ENCODE assay signal across 8 mouse cellular contexts in the genomic region with DNA sequence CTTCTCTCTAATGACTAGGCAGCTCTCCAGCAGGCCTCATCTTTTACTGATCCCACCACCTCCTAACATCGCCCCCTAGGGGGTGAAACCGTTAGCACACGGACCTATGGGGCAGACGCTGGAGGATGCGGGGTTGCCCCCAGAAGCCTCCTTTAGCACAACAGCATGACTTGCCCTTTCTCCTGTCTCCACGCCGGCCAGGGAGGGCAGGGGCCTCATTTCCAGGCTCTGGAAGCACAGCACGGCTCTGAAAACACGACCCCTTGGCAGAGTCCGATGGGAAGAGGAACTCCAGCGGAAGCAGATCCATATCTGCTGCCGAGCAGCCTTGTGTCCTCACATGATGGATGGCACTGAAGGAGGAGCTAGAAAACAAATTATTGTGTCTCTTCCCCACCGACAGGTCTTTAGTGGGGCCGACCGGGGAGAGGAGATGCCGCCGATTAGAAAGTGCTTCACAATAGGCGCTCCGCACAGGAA.
DNase-seq lines count a peak whose midpoint lies in the region; ATAC-seq and TF ChIP-seq lines count a peak whose summit lies in the region.
"Had no signal": no experiment of that assay in that cellular context is flagged by ENCODE, and none has a peak within 500 bp of the region (broad histone marks: within the 10 kb centered on the region; RNA-seq: fewer than 3 reads in every experiment).

No protein-coding gene starts in this region.

- H3K4me2 ChIP-seq in lung, embryonic 16.5 days (ENCODE audit: low read depth, low read length), result peak overlapping the region; percentile 67
- H3K4me2 ChIP-seq: limb, embryonic 13.5 days had no signal

- H3K9me3 ChIP-seq in ES-Bruce4 (replicated peaks; ENCODE audit: control insufficient read depth, insufficient read depth, low read length, poor library complexity, severe bottlenecking), result no peaks in the 10 kb centered on the region
- no peaks in the 10 kb centered on the region for H3K9me3 ChIP-seq in heart, embryonic 10.5 days
- H3K9me3 ChIP-seq in lung, embryonic 16.5 days (ENCODE audit: control insufficient read depth, low read length), result no peaks in the 10 kb centered on the region
- H3K9me3 ChIP-seq: limb, embryonic 13.5 days had no signal

- peak; percentile 78 for ATAC-seq in lung, embryonic 16.5 days (ENCODE audit: low read depth)

- H3K27ac ChIP-seq in ES-Bruce4 (ENCODE audit: insufficient read depth, low read length), result no peak overlapping the region
- peak overlapping the region; percentile 87 for H3K27ac ChIP-seq in heart, embryonic 10.5 days
- 0 out of 2 replicates have a peak overlapping the region, but pooled peaks have one; percentile 10 for H3K27ac ChIP-seq in lung, embryonic 16.5 days (ENCODE audit: low read length)
- H3K27ac ChIP-seq: limb, embryonic 13.5 days had no signal

- no peak for TF ChIP-seq POLR2A in ES-Bruce4 (IDR thresholded peaks at IDR 0.05; ENCODE audit: insufficient read depth, low read length)

- H3K27me3 ChIP-seq in ES-Bruce4 (ENCODE audit: control insufficient read depth, insufficient read depth, low read length, poor library complexity, severe bottlenecking), result no peaks in the 10 kb centered on the region
- peaks cover 64% of the 10 kb centered on the region for H3K27me3 ChIP-seq in heart, embryonic 10.5 days (ENCODE audit: insufficient read depth, poor library complexity, severe bottlenecking)
- H3K27me3 ChIP-seq in lung, embryonic 16.5 days (ENCODE audit: control insufficient read depth, insufficient read depth, low read depth, low read length), result 0 out of 2 replicates have a peak, but pooled peaks cover 2% of the 10 kb centered on the region

- no peaks in the 10 kb centered on the region for H3K36me3 ChIP-seq in ES-Bruce4 (ENCODE audit: control insufficient read depth, insufficient read depth, low read length, poor library complexity, severe bottlenecking)
- H3K36me3 ChIP-seq in heart, embryonic 10.5 days, result no peaks in the 10 kb centered on the region
- H3K36me3 ChIP-seq in lung, embryonic 16.5 days (ENCODE audit: control insufficient read depth, insufficient read depth, low read length), result no peaks in the 10 kb centered on the region
- H3K36me3 ChIP-seq: limb, embryonic 13.5 days had no signal

- peak; percentile 43 to 44 for DNase-seq in adrenal gland, adult 18-20 months (ENCODE audit: low spot score in 2 of 2)
- DNase-seq in heart, embryonic 10.5 days (ENCODE audit: low spot score), result no peak
- DNase-seq in kidney, adult 18-20 months, result peak; percentile 61
- peak; percentile 26 for DNase-seq in testis, postnatal 14 days (ENCODE audit: low spot score)
- DNase-seq in spleen, postnatal 14 days (ENCODE audit: low spot score in 2 of 2), result no peak

- no peak for TF ChIP-seq EP300 in ES-Bruce4 (IDR thresholded peaks at IDR 0.05; ENCODE audit: insufficient read depth, low read depth, low read length)

- H3K4me3 ChIP-seq in ES-Bruce4 (ENCODE audit: low read depth, low read length), result peak overlapping the region; percentile 31
- H3K4me3 ChIP-seq in heart, embryonic 10.5 days, result peak overlapping the region; percentile 48
- H3K4me3 ChIP-seq in lung, embryonic 16.5 days (ENCODE audit: low read length), result peak overlapping the region; percentile 33
- H3K4me3 ChIP-seq: limb, embryonic 13.5 days had no signal

- H3K9ac ChIP-seq in ES-Bruce4 (ENCODE audit: low read depth, poor library complexity, severe bottlenecking), result peak overlapping the region; percentile 17; the same call in 1 of the 2 replicates
- H3K9ac ChIP-seq in lung, embryonic 16.5 days (ENCODE audit: low read length), result peak overlapping the region; percentile 33; the same call in 1 of the 2 replicates
- H3K9ac ChIP-seq: limb, embryonic 13.5 days had no signal

- H3K4me1 ChIP-seq in ES-Bruce4 (ENCODE audit: control insufficient read depth, insufficient read depth, low read length), result no peaks in the 10 kb centered on the region
- peaks cover 36% of the 10 kb centered on the region for H3K4me1 ChIP-seq in heart, embryonic 10.5 days
- H3K4me1 ChIP-seq in lung, embryonic 16.5 days (replicated peaks; ENCODE audit: control insufficient read depth, insufficient read depth, low read length), result peaks cover 17% of the 10 kb centered on the region

- 15% methylated on average over 19 of the region's 19 CpGs for WGBS in heart, embryonic 10.5 days
- WGBS in lung, embryonic 16.5 days, result 8% methylated on average over 19 of the region's 19 CpGs

- TF ChIP-seq CTCF in ES-Bruce4 (IDR thresholded peaks at IDR 0.05; ENCODE audit: low read depth, low read length), result peak; percentile 73

Comparison
In these comparisons a context has a peak if more than half of its experiments do, and no peak if none do; other contexts are left out.
1. DNase-seq: peak in adrenal gland, adult 18-20 months (2 of 2), kidney, adult 18-20 months (single experiment) and testis, postnatal 14 days (single experiment); none in heart, embryonic 10.5 days (single experiment) and spleen, postnatal 14 days (0 of 2).
2. Peak in every context shown above with its lines, with median percentiles within 50 percentile points of each other: H3K4me3 ChIP-seq.